Mouse (Mus musculus) liver, postnatal 0 days (tissue): ENCODE measurements at regions not wholly inside any gene's neighbourhood (a gene's known extent, or its start where the extent isn't known, plus 50 kb on each side); places are given as distances from the start of the nearest gene placed in this dataset.

ENCODE experiments used
- CTCF ChIP-seq: sonication (generic); IDR thresholded peaks from 2 replicates; pipeline ENCODE4 v1.5.1; 2016; ENCODE audit warnings: antibody characterized with exemption, low read depth
- EP300 ChIP-seq: IDR thresholded peaks from 2 replicates; pipeline ENCODE4 v1.6.1; 2016; ENCODE audit warnings: antibody characterized with exemption, low read depth, mild to moderate bottlenecking

GRCm38 (mm10) chr8:44525915-44526314, 409.3 kb upstream of the Fat1 start:
- TF ChIP-seq CTCF (no peak), EP300 (no peak)
